Mouse (Mus musculus): ENCODE results near the gene Boc.

Gene Boc

DNA sequence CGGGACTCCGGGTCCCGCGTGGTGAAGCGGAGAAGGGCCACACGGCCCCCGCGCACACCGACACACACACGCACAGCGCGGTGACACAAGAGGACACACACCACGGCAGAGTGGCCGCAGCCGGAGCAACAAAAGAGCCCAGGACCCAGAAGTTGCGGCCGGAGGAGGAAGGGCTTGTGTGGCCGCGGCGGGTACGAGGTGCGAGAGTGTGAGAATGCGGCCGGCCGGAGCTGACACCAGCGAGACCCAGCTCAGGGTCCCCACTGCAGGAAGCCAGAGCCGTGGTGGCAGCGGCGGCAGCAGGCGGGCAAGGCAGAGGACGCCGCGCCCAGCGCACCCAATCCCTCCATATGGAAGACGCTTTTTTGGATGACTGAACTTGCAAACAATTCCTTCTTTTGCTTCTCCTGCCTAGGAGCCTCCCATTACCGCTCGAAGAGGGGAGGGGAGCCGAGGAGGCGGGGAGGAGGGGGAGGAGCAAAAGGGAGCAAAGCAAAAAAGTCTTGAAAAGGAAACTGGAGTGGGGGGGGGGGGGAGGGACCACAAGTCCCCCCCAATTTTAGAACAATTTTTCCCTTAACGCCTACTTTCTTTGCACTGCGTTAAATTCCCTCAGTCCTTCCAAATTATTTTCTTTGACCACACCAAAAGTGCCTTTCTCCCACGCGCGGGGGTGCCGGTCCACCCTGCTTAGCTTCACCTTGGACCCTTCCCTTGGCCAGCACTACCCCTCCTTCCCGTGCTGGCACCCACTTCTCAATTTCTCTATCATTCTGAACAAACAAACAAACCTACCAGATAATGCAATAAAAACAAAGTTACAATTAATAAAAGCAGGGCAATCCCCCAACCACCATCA is at the start of gene Boc:
TSS of gene Boc (minus strand) at position 427 of the 859 bp plus-strand sequence.
- peak; percentile 59 for DNase-seq

DNA sequence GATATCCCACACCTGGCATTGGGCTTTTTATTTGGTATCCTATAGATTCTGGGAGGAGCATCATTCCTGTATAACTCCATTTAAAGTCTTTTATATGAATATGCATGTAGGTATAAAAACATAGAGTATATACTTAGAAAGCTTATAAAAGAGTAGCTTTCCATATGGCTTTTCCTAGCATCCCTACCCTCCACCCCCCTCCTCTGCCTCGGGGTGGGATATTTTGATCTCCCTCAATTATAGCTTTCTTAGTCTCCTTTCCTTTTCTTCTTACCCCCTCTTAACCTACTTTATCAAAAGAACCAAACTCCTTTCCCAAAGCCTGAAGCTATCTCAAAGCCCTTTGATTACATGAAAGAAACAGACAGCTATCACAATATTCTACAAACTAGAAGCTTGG is 47.9 kb upstream of the Boc start:
- no peak for DNase-seq

DNA sequence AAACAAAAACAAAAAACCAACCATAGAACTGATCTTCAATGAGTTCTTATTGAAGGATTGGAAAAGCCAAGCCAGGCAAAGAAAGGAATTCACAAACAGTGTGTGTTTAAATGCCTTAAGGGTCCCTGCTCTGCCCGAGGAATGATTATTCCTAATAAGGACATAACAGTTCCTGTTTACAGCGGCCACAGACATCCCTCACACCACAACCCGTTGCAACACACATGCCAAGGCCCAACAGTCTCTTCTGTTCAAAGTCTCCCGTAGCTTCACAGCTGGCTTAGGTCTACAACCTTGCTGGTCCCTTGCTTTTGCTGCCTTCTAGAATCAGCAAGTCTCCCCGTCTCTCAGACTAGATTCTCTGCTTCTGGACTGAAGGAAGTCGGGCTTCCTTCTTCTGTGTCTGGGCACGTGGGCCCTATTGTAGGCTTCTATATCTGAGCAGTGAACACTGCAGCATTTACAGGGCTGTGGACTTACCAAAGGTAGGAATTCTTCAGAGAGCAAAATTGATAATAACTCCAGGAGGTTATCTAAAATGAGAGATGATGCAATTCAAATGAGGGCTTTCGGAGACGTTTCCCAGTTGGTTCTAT is 45.4 kb upstream of the Boc start:
- DNase-seq, result no peak

DNA sequence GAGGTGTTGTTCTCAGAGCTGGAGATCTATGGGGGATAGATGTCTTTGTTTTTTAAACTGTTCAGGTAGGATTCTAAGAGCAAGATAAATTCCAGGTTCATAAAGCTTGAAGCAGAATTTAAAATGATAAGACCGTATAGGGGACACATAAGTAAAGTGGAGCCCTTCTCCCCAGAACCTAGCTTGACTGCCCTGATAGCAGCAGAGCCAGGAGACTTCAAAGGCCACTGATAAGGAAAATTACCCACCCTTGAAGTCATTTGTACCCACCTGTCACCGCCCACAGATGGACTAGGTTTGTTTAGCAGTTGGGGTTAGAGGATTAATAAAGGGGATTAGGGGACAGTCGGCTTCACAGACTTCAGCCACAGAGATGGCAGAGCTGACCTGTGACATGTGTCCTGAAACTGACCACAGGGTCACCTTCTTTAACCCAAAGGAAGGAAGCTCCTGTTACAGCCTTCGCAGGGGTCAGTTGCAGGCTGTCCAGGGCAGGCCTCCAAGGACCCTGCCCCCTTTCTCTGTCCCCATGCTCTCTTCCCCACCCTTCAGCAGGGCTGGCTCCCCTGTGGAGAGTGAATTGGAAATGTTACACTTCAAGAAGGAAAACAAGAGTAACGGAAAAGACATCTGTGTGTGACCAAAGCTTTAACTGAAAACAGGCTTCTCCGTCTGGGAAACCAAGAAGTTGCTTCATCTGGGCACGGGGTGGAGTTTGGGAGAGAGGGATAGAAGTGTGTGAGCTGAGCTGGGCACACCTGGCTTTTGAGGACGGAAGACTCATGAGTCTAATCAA is 43.5 kb upstream of the Boc start:
- no peak for DNase-seq

DNA sequence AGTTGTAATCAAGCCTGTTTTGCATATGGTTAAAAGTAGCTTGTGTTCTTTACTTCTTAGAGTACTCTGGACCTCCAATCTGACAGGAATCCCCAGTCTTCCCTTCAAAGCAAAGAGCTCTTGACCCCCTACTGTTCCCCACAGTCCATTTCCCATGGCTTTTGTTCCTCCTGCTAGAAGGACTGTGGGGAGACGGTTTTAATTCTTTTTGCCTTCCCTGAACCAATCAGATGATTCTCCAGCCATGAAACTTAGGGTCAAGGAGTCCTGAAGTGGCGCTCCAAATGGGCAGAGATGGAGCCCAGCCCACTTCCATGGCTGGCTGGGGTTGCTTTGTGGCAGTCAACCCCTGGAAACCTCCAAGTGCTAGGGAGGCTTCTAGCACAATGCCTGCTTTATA is 42.5 kb upstream of the Boc start:
- DNase-seq, result no peak

DNA sequence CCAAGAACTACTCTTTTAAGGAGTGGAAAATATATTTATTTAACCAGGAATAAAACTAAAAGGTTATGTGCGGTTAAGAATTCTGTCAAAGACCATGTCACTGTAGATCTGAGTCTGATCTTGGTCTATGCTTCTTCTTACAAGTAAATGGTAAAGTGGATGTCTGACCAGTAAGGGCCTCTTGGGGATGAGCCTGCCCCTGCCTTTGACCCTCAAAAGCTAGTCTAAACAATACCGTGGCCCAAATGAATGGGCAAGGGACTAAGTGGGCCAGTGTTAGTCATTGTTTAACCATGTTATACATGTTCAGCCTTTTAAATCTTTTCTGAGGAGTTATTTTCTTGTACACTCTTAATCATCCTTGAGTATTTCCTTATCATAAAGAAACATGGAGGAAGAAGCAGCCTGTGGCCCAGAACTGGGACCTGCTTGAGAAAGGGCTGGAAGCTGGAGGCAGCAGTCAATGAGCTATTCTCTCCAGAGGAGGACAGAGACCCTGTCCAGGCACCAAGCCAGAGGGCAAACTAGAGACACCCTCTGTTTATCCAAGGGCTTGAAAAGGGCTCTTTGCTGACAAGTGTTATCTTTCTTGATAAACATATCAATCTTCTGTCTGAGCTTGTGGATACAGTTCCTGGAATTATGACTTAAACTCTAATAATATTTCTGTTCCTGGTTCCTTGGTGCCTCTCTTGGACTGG is 38.6 kb upstream of the Boc start:
- no peak for DNase-seq

DNA sequence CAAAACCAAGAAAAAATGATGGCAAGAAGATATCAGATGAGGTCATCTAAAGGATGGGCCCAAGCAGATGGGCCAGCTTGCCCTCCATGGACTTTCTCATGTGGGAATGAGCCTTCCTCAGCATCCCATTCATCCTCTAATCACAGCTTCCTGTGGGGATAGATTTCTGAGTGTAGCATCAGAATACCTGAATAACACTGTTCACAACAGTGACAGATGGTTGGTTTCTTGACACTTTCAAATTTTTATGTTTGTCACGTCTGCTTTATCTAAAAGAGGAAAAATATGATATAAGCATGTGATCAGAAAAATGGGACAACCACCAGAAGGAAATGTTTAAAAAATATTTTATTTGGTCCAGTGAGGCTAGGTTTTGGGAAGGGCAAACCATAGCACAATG is 30.8 kb upstream of the Boc start:
- no peak for DNase-seq

DNA sequence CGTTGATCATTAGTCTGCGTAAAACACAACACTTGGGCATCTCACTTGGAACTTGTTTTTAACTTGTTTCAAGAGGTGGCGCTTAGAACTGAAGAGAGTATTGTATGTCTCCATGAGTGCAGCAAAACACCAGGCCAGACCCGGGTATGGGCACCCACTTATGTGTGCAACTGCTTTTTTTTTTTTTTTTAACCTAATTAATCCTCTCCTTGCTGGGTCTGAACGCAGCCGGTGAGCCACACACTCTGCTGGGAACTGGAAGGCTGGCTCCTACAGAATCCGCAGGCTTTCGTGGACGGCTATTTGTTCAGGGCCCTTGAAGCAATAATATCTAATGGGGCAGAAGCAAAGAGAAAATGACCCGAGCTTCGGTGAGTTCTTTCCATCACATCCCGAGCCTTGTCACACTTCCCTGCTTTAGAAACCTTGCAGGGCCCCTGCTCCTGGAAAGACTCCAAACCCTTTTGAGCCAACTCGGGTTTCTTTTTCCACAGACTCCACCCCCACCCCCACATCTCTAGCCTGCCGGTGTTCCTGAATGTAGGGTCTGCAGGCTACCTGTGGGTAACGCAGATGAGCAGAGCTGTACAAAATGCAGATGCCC is 20.8 kb upstream of the Boc start:
- DNase-seq, result no peak

DNA sequence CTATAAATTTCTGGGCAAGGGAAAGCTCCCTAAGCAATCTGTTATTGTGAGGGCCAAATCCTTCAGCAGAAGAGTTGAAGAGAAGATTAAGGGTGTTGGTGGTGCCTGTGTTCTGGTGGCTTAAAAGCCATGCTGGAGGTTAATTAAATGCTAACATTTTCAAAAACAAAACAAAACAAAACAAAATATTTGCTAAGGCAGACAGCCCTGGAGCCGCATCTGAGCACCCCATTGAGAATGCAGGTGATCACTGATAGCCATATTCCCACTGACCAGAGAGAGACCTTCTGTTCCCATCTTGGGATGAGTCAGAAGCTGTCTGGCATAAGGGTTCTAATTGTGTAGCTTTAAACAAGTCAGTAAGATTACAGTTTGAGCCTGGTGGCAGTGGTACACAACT is 19.9 kb upstream of the Boc start:
- DNase-seq, result no peak

DNA sequence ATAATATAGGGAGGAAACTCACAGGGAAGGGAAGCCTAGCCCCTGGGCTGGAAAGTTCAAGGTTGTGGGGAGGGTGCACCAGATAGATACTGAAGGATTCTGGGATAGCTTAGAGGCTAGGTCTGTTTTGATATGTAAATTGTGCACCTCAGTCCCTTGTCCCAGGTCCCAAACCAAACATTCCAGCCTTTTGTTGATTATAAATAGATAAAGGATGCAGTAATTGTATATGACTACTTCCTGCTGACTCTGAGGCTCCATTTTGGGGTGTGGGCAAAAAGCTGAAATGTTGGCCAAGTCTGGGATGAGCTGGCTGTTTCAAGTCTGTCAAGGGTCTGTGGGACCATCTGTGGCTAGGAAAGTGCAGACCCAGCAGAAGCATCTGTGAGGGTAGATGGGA is 9.4 kb upstream of the Boc start:
- DNase-seq, result no peak

DNA sequence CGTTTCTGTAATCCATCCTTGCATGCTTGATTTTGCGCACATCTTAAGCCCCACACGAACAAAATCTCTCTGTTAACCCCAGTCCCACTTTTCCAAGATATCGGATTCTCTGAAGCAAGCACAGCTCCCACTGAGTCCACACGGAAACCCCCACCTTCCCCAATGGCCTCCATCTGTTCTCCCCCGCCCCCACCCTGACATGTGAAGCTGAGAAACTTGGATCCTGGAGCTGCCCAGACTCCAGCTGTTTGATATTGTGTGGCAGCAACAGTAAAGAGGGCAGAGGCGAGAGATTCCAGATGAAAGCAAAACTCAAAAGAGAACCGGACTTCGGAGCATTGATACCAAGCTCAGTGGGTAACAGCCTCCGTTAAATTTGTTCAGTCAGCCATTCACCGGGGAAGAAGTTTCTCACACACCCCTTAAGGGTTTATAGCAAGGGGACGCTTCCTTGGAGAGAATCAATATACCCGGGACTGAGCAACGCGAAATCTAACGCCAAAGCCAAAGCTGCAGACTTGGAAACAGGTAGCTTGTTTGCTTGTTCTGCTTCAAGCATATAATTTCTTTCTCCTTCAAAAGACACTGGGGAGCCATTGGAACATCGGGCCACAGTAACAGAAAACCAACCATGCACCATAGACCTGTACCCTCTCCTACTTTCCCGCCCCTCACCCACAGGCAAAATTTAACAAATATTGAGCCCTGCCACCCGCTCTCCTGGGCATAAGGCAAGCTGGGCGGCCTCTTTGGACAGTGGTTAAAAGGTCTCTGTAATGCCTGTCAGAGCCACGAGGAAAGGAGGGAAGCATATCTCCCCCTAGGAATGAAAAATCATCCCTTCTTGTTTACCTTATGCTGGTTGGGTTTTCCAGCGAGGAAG is 6.9 kb upstream of the Boc start:
- DNase-seq, result no peak

DNA sequence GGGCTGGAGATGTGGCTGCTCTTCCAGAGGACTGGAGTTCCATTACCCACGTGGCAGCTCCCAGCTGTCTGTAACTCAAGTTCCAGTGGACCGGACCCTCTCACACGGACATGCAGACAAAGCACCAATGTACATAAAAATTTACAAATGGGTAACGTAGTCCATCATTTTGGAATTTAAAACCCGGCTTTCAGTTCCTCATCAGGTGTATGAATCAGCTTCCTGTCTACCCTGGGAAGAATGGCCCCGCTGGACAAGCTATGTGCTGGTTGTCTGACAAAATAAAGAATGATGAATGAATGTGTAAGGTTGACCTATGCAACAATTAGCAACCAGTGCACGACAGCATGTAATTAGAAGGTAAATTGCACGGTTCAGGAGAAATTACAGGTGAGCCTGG is 5.7 kb upstream of the Boc start:
- DNase-seq, result no peak

DNA sequence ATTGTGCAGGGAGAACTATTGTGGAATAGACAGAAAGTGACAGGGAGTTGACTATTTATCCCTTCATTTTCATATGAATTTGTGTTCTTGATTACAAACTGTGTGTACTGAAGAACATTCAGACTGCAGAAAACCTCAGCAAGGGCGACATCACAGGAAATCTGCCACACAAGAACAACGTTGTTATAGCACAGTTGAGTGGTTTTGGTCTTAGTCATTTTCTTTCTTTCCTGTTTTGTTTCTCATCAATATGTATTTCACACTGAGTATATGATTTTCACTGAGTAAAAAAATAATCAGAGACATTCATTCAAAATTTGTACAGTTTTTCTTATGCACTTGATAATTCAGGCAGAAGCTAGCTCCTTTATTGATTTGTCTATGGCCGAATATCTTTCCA is 3.4 kb upstream of the Boc start:
- no peak for DNase-seq

DNA sequence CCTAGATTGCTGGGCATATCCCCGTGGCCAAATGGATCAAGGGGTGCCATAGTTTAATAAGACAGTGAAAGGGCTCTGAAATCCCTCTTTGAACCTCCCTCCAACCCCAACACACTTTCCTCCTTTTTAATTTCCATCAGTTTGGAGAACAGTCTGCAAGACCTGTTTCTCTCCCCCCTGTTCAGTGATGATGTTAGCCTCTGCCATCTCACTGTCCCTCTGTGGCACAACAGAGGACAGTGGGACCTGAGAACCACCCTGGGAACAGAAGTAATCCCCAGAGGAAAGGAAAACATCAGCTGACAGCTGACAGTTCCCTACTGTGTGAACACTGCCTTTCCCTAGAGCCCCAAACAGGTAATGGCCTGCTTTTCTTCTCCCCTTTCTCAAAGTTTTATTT is 1.5 kb upstream of the Boc start:
- no peak for DNase-seq

DNA sequence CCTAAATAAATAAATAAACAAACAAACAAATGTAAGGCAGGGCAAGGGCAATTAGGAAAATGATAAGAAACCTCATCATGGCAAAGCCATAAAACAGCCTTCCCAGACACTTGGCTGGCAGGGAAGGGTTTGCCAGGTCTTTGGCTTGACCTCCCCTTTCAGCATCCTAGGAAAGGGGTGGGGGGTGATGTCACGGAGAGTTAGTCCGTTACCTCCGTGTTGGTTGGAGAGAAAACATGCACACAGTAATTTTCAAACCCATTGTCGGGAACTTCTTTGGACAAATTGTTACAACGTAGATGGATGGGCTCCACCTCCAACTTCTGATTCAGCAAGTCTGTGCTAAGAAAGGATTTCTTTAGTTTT is 616 bp upstream of the Boc start:
- DNase-seq, result no peak

DNA sequence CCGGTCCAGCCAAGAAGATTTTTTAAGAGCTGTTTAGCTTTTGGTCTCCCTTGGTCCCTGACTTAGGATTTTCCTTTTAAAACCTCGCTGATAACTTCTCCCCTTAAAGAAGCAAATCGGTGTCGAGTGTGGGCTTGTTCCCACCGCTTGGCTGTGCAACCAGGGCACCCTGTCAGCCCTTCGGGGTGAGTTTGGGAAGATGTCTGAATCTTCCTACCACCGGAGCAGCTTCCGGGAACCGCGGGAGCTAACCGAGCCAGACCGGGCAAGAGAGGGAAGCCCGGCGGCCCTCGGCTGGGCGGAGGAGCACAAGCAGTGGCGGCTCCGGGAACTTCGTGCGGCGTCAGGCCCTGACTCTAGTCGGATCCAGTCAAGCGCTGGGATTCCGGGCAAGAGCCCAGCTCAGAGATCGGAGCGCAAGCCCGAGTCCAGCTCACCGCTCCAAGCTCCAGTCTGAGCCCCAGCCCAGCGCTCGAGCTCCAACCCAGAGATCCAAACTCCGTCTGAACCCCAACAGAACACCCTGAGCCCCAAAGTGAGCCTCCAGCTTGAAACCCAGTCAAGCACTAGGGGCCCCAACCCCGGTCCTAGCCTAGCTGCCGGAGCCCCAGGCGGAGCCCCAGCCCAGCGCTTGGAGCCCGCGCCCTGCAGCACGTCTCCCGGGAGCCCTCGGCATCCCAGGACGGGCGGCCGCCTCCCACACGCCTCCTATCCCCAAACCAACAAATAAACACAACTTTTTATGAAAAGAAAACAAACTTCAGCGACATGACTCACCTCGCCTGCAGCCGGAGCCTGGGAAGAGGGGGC is 831 bp downstream of the Boc start:
- DNase-seq, result peak; percentile 69

DNA sequence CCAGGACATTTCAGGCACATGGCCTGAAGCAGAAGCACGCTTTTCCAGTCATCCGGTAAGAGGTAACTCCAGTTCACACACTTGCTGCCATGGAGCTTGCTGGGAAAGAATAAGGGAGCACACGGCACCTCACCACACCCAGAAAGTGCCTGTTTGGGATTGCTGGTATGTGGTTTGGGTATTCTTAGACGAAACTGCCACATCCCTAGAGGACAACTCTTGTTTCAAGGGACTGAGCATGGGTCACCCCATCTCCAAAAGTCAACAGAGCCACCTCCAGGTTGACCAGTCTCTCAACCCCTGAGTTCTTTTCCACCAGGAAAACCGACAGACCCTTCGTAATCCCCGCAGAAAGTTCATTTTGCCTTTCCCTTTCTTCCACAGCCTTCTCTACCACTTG is 1.6 kb downstream of the Boc start:
- DNase-seq, result no peak

DNA sequence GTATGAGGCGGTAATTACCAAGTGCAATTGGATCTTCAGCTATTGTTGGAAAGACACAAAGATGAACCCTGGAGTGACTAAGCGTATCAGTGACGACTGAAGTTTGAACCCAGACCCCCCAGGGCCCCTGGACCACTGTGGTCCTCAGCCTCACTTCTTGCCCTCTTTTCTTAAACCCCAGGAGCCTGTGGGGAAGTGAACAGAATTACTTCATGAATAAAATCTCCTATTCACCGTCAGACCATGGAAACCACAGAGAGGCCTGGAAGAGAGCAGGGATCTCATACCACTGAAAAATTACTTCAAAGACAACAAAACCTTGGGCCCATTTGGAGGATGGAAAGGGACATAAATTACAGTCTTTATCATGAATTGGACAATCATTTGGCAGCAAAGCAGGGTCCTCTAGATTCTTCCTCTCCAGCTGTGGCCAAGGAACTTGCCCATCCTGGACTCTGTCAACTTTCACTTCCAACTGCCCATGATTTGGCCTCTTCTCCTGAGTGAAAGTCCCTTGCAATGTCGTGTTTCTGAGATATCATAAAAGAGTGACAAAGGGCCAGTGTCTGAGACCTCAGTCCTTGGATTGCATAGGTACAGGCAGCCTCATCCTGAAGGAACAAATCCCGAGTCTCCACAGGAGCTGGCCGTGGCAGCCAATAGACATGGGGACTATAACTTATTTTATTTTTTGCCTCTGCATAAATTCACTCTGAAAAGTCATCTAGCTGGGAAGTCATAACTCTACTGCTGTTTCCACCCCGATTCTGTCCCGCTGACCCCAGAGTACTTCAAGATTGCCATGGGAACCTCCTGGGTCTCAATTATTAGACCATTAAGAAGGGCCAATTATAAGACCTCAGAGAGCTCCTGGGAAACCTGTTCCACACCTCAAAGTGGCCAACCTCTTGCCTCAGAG is 2.6 kb downstream of the Boc start:
- DNase-seq, result no peak

DNA sequence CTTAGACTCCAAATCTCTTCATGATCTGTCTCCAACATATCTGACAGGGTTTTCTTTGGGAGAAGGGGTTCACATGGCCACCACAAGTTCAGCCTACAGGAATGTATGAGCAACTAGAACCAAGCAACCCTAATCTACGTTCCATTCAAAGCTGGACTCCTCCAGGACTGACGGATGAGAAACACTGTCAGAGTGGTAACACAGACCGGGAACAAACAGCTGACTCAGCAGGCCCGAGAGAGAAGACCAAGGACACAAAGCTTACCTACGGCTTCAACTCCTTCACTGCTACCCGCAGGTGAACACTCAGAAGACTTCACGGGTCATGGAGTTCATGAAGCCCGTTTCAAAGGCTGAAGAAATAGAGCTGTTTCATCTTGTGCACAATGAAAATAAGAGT is 4.8 kb downstream of the Boc start:
- no peak for DNase-seq

DNA sequence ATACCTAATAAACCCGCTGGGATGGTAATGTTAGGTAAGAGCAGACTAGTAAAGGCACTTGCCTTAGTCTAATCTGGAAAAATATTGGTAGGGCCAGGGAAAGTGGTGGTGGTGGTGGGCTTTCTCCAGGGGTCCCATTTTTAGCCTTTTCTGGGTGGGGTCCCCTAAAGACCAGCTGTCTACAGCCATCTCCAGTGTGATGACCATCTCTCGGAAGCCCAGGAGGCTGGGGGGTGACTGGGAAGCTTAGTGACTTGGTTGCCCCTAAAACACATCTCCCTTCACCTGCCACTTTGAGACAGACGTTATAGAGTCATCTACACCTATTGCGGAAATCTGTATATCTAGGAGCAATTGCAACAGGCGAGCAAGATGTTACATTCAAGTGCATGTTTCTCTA is 6.0 kb downstream of the Boc start:
- DNase-seq, result no peak

Measured in right cerebral cortex, postnatal 25 days (tissue).